In genomic region chr14:61005127-61005837, GRCm38 (mm10) we compare ENCODE assay signal across 14 mouse cellular contexts. TPM values are rescaled to one million over a fixed set of nuclear protein-coding genes. Genes with fewer than 3 reads are reported as not detected.
DNase-seq lines count a peak whose midpoint lies in the region; ATAC-seq and TF ChIP-seq lines count a peak whose summit lies in the region.
"Had no signal": no experiment of that assay in that cellular context is flagged by ENCODE, and none has a peak within 500 bp of the region (broad histone marks: within the 10 kb centered on the region; RNA-seq: fewer than 3 reads in every experiment).

No protein-coding gene starts in this region.

- H3K36me3 ChIP-seq in neural tube, embryonic 11.5 days (ENCODE audit: control insufficient read depth, insufficient read depth, low read length) = no peaks in the 10 kb centered on the region
- H3K36me3 ChIP-seq in embryonic facial prominence, embryonic 10.5 days (replicated peaks) = peaks cover 7% of the 10 kb centered on the region
- 0 out of 2 replicates have a peak, but pooled peaks cover 3% of the 10 kb centered on the region for H3K36me3 ChIP-seq in forebrain, embryonic 14.5 days (ENCODE audit: control insufficient read depth, insufficient read depth, low read length)
- H3K36me3 ChIP-seq: kidney, embryonic 15.5 days; liver, embryonic 12.5 days had no signal

- no peak for TF ChIP-seq POLR2A in olfactory bulb, adult 2 months (IDR thresholded peaks at IDR 0.05; ENCODE audit: insufficient read depth, low read depth, low read length)

- H3K4me2 ChIP-seq in neural tube, embryonic 11.5 days (ENCODE audit: low read depth) = no peak overlapping the region
- no peak overlapping the region for H3K4me2 ChIP-seq in forebrain, embryonic 14.5 days (ENCODE audit: low read length)
- H3K4me2 ChIP-seq: kidney, embryonic 15.5 days; liver, embryonic 12.5 days had no signal

- no peak overlapping the region for H3K9ac ChIP-seq in neural tube, embryonic 11.5 days (ENCODE audit: low read length)
- 0 out of 2 replicates have a peak overlapping the region, but pooled peaks have one; percentile 8 for H3K9ac ChIP-seq in forebrain, embryonic 14.5 days (ENCODE audit: low read length)
- H3K9ac ChIP-seq: kidney, embryonic 15.5 days; liver, embryonic 12.5 days had no signal

- no peak for TF ChIP-seq CTCF in olfactory bulb, adult 2 months (IDR thresholded peaks at IDR 0.05; ENCODE audit: insufficient read depth, low read depth, low read length)

- H3K27me3 ChIP-seq in neural tube, embryonic 11.5 days (ENCODE audit: control insufficient read depth, insufficient read depth, low read length) = no peaks in the 10 kb centered on the region
- peaks cover 43% of the 10 kb centered on the region for H3K27me3 ChIP-seq in embryonic facial prominence, embryonic 10.5 days (replicated peaks; ENCODE audit: low read depth, poor library complexity, severe bottlenecking)
- no peaks in the 10 kb centered on the region for H3K27me3 ChIP-seq in forebrain, embryonic 14.5 days (replicated peaks; ENCODE audit: control insufficient read depth, insufficient read depth, low read length)
- H3K27me3 ChIP-seq: kidney, embryonic 15.5 days; liver, embryonic 12.5 days had no signal

- WGBS in neural tube, embryonic 11.5 days = 10% methylated on average over 17 of the region's 17 CpGs
- WGBS in embryonic facial prominence, embryonic 10.5 days = 14% methylated on average over 17 of the region's 17 CpGs
- 6% methylated on average over 17 of the region's 17 CpGs for WGBS in forebrain, embryonic 14.5 days
- WGBS in olfactory bulb, adult 2 months = 74% methylated on average over 17 of the region's 17 CpGs

- H3K4me1 ChIP-seq in neural tube, embryonic 11.5 days (ENCODE audit: control insufficient read depth, insufficient read depth, low read length) = 0 out of 2 replicates have a peak, but pooled peaks cover 3% of the 10 kb centered on the region
- H3K4me1 ChIP-seq in embryonic facial prominence, embryonic 10.5 days = peaks cover 26% of the 10 kb centered on the region
- peaks cover 13% of the 10 kb centered on the region for H3K4me1 ChIP-seq in forebrain, embryonic 14.5 days (ENCODE audit: control insufficient read depth, insufficient read depth, low read length)
- no peaks in the 10 kb centered on the region for H3K4me1 ChIP-seq in olfactory bulb, adult 2 months (ENCODE audit: control insufficient read depth, insufficient read depth, low read length)
- H3K4me1 ChIP-seq: liver, embryonic 12.5 days had no signal

- H3K9me3 ChIP-seq in neural tube, embryonic 11.5 days (ENCODE audit: control insufficient read depth, low read length) = no peaks in the 10 kb centered on the region
- H3K9me3 ChIP-seq in embryonic facial prominence, embryonic 10.5 days = no peaks in the 10 kb centered on the region
- H3K9me3 ChIP-seq in forebrain, embryonic 14.5 days (replicated peaks; ENCODE audit: control insufficient read depth, low read length) = no peaks in the 10 kb centered on the region
- H3K9me3 ChIP-seq: kidney, embryonic 15.5 days; liver, embryonic 12.5 days had no signal

- H3K4me3 ChIP-seq in neural tube, embryonic 11.5 days (ENCODE audit: low read depth, low read length) = no peak overlapping the region
- no peak overlapping the region for H3K4me3 ChIP-seq in embryonic facial prominence, embryonic 10.5 days
- no peak overlapping the region for H3K4me3 ChIP-seq in forebrain, embryonic 14.5 days (ENCODE audit: low read depth, low read length)
- H3K4me3 ChIP-seq in olfactory bulb, adult 2 months (ENCODE audit: insufficient read depth, low read depth, low read length) = no peak overlapping the region
- H3K4me3 ChIP-seq: kidney, embryonic 15.5 days; liver, embryonic 12.5 days had no signal

- H3K27ac ChIP-seq in neural tube, embryonic 11.5 days (ENCODE audit: low read depth, low read length) = no peak overlapping the region
- H3K27ac ChIP-seq in embryonic facial prominence, embryonic 10.5 days (replicated peaks) = peak overlapping the region; percentile 66; the same call in 1 of the 2 replicates
- H3K27ac ChIP-seq in forebrain, embryonic 14.5 days (ENCODE audit: low read depth, low read length) = no peak overlapping the region; the same call in 1 of the 2 replicates
- H3K27ac ChIP-seq in olfactory bulb, adult 2 months (ENCODE audit: insufficient read depth, low read depth, low read length) = 0 out of 2 replicates have a peak overlapping the region, but pooled peaks have one; percentile 5
- H3K27ac ChIP-seq: kidney, embryonic 15.5 days; liver, embryonic 12.5 days had no signal

- DNase-seq in neural tube, embryonic 11.5 days (ENCODE audit: low spot score) = peak; percentile 37
- no peak for DNase-seq in neural tube, embryonic 10.5 days (ENCODE audit: extremely low spot score, low spot score)
- peak; percentile 67 for DNase-seq in embryonic facial prominence, embryonic 10.5 days (ENCODE audit: low spot score)
- DNase-seq in forebrain, embryonic 14.5 days (ENCODE audit: low spot score) = peak; percentile 44
- DNase-seq in gastrocnemius, postnatal 4 days (ENCODE audit: low spot score in 2 of 2) = no peak
- DNase-seq in spleen, postnatal 36 days (ENCODE audit: low spot score in 2 of 2) = no peak
- DNase-seq in adrenal gland, postnatal 4 days (ENCODE audit: low spot score in 2 of 2) = no peak
- DNase-seq: cerebellum, adult 9-11 months; lung, postnatal 14 days had no signal

- ATAC-seq in neural tube, embryonic 11.5 days (ENCODE audit: insufficient read depth, low FRiP score, low TSS enrichment) = no peak
- peak; percentile 75; the same call in 1 of the 2 replicates for ATAC-seq in forebrain, embryonic 14.5 days
- ATAC-seq: liver, embryonic 12.5 days had no signal

RNA-seq across cellular contexts. Expression of gene Tnfrsf19, which starts 41.0 kb away (rescaled TPM):
- 50.6 and 53.8 TPM in 2 replicates for polyA plus RNA-seq in neural tube, embryonic 11.5 days (2014; fragmentation: Nextera tagmentation; extraction: Ambion mirVana)
- 37.2 and 41.4 TPM in 2 replicates for polyA plus RNA-seq in embryonic facial prominence, embryonic 10.5 days (2016; fragmentation: Nextera tagmentation; extraction: Ambion mirVana)
- 64.2 and 71.9 TPM in 2 replicates for polyA plus RNA-seq in forebrain, embryonic 14.5 days (2014; fragmentation: Nextera tagmentation; extraction: Ambion mirVana)
- not detected in 2 replicates for polyA plus RNA-seq in olfactory bulb, adult 2 months (2012; ENCODE audit: insufficient read depth, insufficient read length, low replicate concordance, missing spikeins)
- total RNA-seq in gastrocnemius, postnatal 4 days (2021) = 10 to 100 TPM; 11.9 to 16.6 TPM
- total RNA-seq in adrenal gland, postnatal 4 days (2021) = 10 to 100 TPM; 39.0 to 45.7 TPM
- total RNA-seq: granulocyte monocyte progenitor cell, adult 5-6 weeks had no signal
- polyA plus RNA-seq: C2C12 had no signal

Comparison
In these comparisons a context has a peak if more than half of its experiments do, and no peak if none do; other contexts are left out.
1. DNase-seq: peak in neural tube, embryonic 11.5 days (single experiment), embryonic facial prominence, embryonic 10.5 days (single experiment) and forebrain, embryonic 14.5 days (single experiment); none in neural tube, embryonic 10.5 days (single experiment), gastrocnemius, postnatal 4 days (0 of 2), spleen, postnatal 36 days (0 of 2) and adrenal gland, postnatal 4 days (0 of 2).
2. H3K27ac ChIP-seq: peak in embryonic facial prominence, embryonic 10.5 days (single experiment) and olfactory bulb, adult 2 months (single experiment); none in neural tube, embryonic 11.5 days (single experiment) and forebrain, embryonic 14.5 days (single experiment).